Mouse (Mus musculus): ENCODE measurements around the gene Npas3.

Npas3 gene

GRCm38 (mm10) chr12:53295747-53296146, 47.3 kb downstream of the Npas3 start:
- DNase-seq (ENCODE audit: low spot score): no peak

GRCm38 (mm10) chr12:53297946-53298840, 49.7 kb downstream of the Npas3 start:
- DNase-seq (ENCODE audit: low spot score): no peak

GRCm38 (mm10) chr12:53300964-53301363, 52.5 kb downstream of the Npas3 start:
- no peak for DNase-seq (ENCODE audit: low spot score)

- no peak for DNase-seq (ENCODE audit: low spot score)
Measured at GRCm38 (mm10) chr12:53302129-53302528, 53.7 kb downstream of the Npas3 start.

DNA sequence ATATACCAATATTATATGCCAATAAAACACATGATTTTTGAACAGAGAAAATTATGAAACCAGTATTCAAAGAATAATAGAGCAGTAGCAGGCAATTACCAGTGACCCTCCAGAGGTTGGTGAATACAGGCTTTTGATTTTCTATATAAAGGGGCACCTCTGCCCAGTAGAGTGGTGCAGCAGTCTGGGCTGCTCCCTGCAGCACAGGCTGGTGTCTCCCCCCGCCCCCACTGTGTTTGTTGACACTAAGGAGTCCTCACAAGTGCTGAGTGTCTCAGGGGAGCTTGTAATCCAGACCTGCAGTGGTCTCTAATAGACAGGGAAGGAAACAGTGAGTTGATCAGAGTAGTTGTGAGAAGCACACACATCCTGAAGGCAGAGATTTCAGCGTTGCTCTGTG, 68.2 kb downstream of the Npas3 start:
- no peak for DNase-seq (ENCODE audit: low spot score)

GRCm38 (mm10) chr12:53317801-53318200, 69.3 kb downstream of the Npas3 start:
- no peak for DNase-seq (ENCODE audit: low spot score)

- no peak for DNase-seq (ENCODE audit: low spot score)
Measured at GRCm38 (mm10) chr12:53320526-53320925, 72.0 kb downstream of the Npas3 start.

- no peak for DNase-seq (ENCODE audit: low spot score)
Measured at GRCm38 (mm10) chr12:53321018-53321417, 72.5 kb downstream of the Npas3 start.

DNA sequence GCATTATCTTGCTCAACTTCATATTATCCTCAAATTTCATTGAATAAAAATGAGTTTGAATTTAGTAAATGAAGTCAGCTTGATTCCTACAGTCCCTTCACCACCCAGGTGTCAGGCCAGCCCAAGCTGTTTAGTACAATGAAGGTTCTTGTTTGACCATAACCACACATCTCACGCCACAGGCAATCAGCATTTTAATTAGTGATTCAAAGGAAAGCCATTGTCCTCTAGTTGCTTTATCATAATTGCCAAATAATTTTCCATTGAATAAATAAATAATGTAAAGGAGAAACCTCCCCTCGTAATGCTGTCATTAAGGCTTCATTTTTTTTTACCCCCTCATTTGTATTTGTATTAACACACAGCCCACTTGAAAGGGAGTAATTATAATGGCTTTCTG, 73.5 kb downstream of the Npas3 start:
- DNase-seq (ENCODE audit: low spot score): no peak

GRCm38 (mm10) chr12:53327653-53328188, 79.2 kb downstream of the Npas3 start:
- no peak for DNase-seq (ENCODE audit: low spot score)

DNA sequence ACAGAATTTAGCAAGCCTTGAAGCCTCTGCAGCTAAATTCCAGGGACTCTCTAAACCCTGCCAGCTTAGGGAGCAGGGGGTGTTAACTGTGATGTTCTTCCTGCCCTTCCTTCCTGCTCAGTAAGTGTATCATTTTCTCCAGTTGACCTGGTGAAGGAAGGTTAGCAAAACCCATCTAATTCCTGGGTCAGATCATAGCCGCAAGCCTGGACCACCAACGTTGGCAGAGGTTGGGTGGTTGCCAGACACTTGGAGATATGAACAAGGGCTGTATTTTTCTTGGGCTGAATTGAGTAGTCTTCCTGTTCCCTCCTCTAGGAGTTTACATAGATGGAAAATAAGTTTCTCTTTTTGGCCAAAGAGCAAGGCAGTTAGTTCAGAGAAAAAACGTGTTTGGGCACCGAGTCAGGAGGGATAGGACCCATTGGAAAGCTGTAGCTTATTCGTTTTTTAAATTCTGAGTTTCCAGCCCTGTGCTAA, 79.8 kb downstream of the Npas3 start:
- DNase-seq (ENCODE audit: low spot score): no peak

DNA sequence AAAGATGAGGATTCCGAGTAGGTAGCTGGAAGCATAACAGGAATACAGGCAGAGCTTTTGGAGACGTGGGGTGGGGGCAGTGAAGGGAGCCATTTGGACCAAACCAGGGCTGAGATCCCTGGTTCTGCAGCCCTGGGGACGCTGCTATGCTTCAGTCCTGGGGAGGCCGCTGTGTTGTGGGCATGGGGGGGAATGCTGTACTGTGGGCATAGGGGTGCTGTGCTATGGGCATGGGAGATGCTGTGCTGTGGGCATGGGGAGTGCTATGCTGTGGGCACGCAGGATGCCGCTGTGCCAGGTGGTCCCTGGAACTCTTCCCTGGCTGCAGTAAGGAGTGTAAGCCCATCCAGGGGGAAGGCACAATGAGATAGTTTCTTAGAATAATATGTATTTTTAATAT, 81.7 kb downstream of the Npas3 start:
- DNase-seq (ENCODE audit: low spot score): no peak

GRCm38 (mm10) chr12:53331391-53331790, 82.9 kb downstream of the Npas3 start:
- DNase-seq (ENCODE audit: low spot score): no peak

- DNase-seq (ENCODE audit: low spot score): no peak
Measured at GRCm38 (mm10) chr12:53331800-53332199, 83.3 kb downstream of the Npas3 start.

GRCm38 (mm10) chr12:53333251-53333650, 84.8 kb downstream of the Npas3 start:
- DNase-seq (ENCODE audit: low spot score): no peak

DNA sequence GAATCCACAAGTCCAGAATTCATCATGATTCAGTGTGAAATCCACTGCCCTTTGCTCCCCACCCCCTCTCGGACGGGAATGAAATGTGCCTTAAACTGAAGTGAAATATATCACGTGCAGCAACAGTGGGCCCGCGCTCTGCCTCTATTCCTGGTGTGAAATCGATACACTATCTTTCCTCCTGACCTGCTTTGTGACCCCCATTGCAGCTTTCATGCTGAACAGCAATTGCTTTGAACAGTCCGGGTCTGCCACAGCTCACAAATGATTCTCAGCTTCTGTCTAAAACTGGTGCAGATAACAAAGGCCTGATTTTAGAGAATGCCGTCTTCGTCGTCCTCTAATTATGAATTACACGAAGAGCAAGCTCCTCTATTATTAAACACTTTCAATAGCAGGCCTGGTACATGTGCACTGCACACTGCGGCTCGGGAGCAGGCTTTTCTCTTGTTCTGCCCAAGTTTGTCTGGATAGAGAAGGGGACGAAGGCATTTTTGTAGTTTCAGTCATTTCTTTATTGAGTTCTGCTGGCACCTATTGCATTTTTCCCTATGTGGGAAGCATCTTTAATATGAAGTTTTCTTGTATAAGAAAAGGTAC, 90.0 kb downstream of the Npas3 start:
- DNase-seq (ENCODE audit: low spot score): no peak

DNA sequence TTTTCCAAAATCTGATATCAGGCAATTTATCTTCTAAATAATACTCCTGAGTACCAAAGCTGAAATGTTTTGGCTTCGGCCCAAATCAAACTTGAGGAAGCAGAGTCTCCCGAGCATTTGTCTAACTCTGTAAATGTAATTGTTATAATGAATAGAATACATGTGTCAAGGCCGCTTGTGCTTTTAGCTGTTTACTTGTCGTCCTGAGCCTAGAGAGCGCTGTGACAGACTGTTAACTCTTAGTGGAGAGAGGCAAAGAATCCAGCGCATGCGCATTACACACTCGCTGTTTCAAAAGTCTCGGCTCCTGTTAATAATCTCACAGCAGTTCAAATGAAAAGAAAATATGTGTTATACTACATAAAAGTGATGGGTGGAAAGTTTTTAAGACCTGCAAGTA, 94.3 kb downstream of the Npas3 start:
- DNase-seq (ENCODE audit: low spot score): no peak

- no peak for DNase-seq (ENCODE audit: low spot score)
Measured at GRCm38 (mm10) chr12:53351860-53352259, 103.4 kb downstream of the Npas3 start.

GRCm38 (mm10) chr12:53365751-53366150, 117.3 kb downstream of the Npas3 start:
- no peak for DNase-seq (ENCODE audit: low spot score)

DNA sequence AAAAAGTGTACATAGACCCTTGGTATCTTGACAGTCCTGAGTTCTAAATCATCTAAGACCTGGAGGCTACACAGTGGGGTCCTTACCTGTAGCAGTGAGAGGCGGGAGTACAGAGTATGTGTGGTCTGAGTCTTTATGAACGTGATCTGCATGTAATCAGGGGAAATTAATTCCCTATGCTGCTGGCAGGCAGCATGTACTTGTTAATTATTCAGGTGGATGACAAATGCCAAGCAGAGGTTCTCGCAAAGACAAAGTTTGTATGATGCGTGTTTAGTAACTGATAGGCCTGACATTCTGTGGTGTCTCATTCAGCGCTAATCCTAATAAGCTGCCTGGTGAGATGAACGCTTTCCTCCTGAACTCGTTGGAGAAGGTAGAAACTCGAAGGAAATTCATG, 136.4 kb downstream of the Npas3 start:
- DNase-seq (ENCODE audit: low spot score): no peak

- no peak for DNase-seq (ENCODE audit: low spot score)
Measured at GRCm38 (mm10) chr12:53405856-53406255, 157.4 kb downstream of the Npas3 start.

GRCm38 (mm10) chr12:53407776-53408175, 159.3 kb downstream of the Npas3 start:
- DNase-seq (ENCODE audit: low spot score): no peak

DNA sequence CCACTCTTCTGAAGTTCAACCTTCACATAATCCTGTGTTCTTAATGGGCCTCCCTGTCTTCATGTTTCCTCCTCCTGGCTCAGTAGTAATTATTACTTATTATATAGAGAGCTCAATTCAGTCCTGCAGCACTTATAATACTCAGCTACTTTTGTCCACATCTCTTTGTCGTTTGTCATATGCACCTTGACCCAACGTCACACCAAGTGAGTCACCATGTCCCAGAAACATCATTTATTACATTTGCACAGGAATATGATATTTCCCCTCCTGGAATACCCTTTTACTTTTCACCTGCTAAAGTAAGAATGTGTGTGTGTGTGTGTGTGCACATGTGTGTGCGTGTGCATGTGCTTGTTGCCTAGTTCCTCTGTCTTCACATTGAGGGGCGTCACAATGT, 161.2 kb downstream of the Npas3 start:
- DNase-seq (ENCODE audit: low spot score): no peak
